Mouse (Mus musculus) CD4-positive naive resting alpha-beta T cell, adult 57 days (primary cell): ENCODE data around the gene Mb21d2. TPM values are rescaled to one million over a fixed set of nuclear protein-coding genes. Genes with fewer than 3 reads are reported as not detected.

Experiments used
- total RNA-seq: library from RNA; stranded (reverse); gene quantifications from one replicate; pipeline ENCODE4 v1.2.4, GENCODE M21; 2023

The Mb21d2 gene
- 0.18 TPM for total RNA-seq

DNA sequence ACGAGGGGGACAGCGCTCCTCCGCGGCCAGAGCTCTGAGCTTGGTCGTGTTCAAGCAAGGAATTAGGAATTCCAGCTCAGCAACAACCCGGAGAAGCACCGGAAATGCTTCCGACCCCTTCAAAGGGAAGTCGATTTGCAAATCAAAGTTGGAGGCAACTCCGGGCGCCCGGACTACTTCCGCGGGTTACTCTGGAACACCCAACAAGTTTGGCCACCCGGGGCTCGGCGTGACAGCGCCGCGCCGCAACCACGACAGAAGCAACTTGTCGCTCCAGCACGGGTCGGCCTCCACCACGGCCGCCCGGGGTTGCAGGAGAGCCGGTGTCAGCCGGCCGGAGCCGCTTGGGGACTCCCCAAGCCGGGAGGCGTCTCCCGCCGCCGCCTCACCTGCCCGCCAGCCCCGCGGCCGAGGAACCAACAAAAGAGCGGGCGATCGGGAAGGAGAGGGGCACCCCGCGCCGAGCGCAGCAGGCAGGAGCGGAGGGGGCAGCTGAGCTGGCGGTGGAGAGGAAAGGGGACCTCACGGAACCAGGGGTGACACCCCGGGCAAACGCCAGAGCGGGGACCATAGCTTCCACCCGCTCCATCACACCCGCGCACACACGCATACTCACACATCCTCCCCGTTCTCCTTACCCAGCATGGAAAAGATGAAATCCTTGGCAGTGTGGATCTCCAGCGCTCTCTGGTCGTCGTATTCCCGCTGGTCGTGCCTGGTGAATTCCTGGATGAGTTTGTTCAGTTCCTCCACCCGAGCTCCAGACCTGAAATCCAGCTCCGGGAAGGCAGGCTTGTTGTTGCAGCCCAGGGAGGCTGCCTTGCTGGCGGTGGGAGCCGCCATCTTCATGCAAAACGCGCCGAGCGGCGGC, at the start of gene Mb21d2:
TSS of gene Mb21d2 (minus strand) at position 859 of the 871 bp plus-strand sequence.

Other genes starting within 250 kb of the Mb21d2 start
- not detected for gene Fgf12, start 176.6 kb downstream of the Mb21d2 start, total RNA-seq